Mouse (Mus musculus): ENCODE measurements at regions not wholly inside any gene's neighbourhood (a gene's known extent, or its start where the extent isn't known, plus 50 kb on each side); places are given as distances from the start of the nearest gene placed in this dataset.
A peak's percentile ranks its signal among the peaks of the same experiment; 100 is the strongest.
"Not testable (repeated sequence)": the region's sequence is repeated elsewhere in the genome, so short reads cannot be mapped to it uniquely, and the experiment has no call there.

DNA sequence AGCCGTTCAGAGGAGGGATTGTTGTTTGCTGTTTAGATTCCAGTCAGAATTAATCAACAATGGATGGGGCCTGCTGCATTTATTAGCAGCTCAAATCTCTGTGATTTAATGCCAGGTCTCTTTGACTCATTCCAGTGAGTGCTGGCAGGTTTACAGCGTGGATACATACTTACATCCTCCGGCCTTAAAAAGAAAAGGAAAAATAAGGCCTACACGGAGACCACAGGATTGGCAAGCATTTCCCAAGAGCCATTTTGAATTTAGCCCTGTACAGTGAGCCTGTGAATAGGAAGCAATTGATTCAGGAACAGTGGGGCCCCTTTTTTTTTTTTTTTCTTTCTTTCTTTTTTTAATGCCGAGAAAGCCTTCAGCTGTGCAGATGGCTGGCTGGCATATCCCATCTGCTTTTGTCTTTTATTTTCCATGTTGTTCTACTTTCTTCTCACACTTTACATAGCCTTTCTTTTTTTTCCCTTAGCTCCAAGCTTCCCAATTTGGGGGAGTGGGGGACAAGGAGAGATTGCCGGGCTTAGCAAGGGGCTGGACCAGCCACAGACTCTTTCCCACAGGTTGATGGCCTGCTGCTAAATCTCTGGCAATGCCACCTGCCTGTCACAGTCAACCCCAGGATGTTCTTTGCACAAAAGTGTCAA, 92.6 kb upstream of the Gm5148 start:
- DNase-seq, result no peak

DNA sequence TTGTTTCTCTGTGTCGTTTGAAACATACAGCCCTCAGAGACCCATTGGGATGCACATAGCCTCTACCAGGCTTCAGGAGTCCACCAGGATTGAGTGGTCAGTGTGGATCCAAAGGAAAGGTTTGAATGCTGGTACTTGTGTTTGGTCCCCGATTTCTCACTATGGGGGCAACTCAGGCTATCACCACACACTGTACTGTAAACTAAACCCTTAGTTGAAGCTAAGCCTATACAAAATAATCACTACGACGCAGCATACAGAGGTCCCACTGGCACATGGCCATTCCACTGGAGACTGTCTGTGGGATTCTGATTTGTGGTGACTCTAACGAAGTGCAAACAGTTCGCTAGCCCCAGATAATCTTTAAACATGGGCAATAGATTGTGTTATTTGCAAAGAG, 91.5 kb upstream of the Gm5148 start:
- DNase-seq, result no peak

DNA sequence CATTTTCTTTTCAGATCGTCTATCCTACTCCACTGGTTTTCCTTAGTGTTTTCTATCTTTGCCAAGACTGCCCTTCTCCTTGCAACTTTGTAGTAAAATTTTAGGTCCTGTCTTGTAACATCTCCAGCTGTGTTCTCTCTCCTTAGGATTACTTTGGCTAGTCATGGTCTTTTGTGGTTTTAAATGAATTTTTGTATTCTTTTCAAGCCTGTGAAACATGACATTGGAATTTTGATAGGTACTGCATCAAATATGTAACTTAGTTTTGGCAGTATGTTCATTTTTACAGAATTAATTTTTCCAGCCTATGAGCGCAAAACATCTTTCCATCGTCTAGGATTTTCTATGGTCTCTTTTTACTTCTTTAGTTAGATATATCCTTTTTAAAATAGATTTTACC, 88.6 kb upstream of the Gm5148 start:
- no peak for DNase-seq

DNA sequence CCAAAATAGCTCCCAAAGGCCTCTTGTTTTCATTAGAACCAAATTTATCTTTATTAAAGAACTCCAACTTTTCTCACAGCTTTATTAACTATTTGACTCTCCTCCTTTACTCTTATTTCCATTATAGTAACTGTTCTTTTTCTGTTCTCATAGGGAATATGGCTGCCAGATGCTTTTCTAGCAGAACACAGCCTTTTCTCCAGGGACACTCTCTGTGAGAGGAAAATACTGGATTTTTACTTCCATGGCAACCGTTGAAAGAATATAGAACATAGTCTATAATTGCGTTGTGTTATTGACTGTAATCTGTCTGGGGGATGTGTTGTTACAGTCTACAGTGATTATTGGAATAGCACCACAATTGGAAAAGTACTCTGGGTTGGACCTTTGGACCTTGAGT, 87.1 kb upstream of the Gm5148 start:
- DNase-seq, result no peak

DNA sequence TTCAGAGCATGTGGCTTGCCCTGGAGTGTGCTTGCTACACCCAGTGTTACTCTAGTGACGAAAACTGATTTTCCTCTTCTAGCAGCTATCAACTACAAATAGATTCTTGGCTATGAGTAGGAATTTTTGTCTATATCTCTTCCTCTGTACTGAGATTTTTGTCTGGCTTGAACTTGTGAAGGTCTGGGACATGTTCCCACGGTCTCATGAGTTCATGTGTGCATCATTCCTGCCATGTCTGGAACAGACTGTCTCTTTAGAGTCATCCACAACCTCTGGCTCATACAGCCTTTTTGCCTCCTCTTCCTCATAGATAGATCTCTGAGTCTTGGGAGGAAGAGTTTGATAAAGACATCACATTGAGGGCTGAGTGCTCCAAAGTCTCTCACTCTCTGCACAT, 86.5 kb upstream of the Gm5148 start:
- no peak for DNase-seq

DNA sequence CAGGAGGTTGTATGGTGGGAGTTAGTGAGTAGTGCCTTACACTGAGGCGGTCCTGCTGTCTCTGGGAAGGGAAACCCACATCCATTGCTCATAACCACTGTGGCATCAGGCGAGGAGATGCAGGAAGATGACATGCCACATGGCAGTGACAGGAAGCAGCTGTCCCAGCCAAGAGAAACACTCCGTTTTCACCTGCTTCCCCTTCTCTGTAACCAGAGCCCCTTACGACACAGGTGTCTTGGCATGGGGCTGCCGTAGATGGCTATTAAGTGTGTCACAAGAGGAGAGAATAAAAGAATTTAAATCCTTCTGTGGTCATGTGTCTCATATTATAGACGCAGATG, 81.5 kb upstream of the Gm5148 start:
- DNase-seq, result no peak

DNA sequence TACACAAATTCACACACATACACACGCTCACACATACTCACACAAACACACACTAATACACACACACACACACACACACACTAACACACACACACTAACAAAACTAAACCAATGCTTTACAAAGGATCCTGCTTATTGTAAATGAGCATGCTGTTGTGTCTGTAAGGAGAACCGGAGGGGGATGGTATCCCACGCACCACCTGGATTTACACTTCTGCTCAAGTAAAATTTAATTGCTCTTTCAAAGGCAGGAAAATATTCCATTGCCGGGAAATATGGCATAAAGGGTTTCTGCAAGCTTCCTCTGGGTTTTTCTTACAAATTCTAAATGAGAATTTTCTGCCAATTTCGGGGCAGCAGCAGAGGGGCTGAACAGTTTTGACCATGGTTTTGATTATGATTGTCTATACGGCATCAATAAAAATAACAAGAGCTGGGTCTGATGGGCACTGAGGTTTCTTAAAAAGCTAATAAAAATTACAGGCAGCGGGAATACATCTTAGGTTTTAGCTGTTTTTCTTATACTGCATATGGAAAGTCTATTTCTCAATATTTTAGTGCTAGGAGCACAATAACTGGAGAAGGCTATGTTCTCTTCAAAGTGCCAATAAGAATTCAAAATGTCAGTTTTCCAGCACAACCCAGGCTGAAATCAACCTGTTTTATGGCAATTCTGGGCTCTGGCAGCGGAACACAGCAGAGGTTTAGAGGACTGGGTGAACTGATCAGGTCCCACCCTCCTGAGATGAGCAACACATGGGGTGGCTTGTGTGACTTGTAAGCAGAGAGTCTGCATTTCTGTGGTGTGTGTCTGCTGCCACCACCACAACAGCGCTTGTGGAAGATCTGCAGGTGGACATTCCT, 80.9 kb upstream of the Gm5148 start:
- DNase-seq, result no peak

DNA sequence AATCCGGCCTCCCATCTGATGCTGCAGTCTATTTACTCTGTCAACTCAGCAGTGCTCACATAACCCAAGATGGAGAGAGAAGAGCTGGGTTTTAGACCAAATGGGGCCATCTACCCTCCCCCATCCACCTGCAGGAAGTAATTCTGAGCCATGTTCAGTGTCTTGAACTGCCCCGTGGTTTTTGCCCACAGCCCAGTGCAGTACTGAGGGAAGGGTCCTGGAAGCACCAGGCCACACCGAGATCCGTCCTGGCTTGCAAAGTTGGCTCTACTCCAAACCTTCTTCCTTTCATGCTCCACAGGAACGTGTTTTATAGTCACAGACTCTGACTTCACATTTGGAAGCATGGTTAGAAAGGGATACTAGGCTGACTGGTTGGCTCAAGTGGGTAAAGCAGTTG, 80.0 kb upstream of the Gm5148 start:
- peak; percentile 23 for DNase-seq

DNA sequence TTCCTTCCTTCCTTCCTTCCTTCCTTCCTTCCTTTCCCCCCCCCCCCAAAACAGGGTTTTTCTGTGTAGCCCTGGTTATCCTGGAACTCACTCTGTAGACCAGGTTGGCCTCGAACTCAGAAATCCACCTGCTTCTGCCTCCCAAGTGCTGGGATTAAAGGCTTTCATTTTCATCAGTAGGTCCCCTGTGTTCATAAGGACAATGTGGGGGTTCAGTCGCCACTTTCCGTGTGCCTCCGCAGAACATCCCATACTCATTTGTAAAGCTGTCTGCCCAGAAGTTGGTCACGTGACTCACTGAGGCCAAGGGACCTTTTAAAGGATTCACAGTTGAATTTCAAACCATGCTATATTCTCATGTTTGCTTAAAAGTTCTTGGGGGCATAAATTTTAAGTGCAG, 79.5 kb upstream of the Gm5148 start:
- not testable (repeated sequence) for DNase-seq

DNA sequence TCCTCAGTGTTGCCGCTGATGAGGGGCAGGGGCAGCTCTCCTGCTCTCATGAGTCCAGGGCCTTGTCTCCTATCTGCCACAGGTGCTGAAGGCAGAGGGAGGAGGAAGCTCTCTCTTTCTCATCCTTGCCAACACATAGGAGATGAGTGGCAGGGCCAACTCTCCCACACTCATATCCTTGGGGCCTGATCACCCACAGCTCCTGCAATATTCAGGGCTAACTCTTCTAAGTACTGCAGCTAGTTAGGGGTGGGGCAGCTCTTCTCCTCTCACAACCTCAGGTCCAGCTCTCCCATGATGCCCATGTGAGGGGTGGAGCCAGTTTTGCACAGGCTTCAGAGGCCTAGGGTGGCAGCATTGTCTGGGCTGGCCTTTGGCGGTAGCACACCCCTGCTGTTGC, 77.3 kb upstream of the Gm5148 start:
- DNase-seq, result no peak

DNA sequence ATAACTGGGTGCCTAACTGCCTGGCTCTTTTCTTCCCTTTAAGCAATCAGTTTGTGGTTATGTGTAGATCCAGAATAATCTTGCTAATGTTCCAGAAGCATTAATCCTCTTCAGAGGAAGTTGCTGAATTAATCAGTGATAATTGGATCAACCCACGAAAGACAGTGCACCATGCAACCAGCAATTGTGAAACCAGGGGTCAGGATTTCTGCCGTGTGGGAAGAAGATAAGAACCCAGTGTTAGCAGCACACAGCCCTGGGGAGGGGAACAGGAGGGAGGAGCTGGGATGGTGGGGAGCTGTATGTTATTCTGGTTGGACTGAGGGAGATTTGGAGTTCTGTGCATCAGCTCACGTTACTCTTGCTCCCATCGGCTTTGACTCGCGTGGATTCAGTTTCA, 75.5 kb upstream of the Gm5148 start:
- DNase-seq, result no peak

DNA sequence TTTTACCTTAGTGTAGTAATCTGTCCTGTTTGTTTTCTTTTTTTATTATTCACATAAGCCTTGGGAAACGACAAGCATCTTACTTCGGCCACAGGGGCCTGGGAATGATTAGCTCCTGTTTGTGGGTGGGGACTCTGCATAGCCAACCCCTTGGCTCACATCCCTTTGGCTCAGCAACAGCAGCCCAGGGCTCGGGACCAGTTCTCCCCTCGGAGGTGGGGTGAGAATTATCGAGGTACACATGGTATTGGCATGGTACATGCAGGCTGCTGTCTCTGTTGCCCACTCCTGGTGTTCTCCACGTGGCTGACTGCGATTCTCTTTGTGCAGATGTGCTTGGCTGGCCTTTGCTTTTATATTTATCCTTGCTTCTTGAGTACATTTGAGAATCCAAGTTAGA, 65.4 kb upstream of the Gm5148 start:
- DNase-seq, result no peak

DNA sequence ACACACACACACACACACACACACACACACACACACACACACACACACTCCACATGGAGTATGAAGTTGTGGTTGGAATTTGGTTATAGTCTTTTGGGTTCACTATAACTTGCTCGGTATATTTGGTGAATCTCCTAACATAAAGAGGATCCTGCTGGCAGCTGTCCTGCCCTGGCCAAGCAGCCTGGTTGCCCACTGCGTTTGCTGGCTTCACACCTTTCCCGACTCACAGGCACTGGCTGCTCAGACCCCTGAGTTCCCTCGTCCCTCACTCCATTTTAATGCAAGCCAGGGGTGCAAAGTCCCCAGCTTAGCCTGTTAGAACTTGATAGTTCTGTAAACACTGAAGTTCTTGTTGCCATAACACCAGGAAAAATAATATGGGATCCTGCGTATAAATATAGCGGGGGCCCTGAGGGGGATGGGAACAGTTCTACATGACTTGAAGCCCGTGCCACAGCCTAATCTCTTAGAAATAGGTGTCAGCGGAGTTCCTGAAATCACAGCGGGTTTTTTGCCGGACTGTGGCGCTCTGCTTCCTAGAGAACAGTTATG, 64.9 kb upstream of the Gm5148 start:
- no peak for DNase-seq

DNA sequence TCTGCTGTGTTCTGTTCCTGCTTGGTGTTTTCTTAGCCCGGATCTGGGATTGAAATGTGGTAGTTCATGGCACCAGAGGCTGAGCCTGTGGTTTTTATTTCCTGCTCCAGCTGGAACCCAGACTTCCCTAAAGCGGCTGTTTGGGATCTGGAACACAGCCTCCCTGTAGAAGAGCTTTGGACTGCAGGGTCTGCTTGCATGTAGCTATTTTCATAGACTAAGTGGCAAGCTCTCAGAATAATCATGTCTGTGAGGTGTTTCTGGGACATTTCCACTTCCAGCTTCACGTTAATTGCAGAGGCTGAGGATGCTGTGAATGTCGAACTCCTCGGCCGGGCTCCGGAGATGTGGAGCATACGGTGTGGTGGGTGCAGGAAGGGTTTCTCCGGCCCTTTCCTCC, 64.1 kb upstream of the Gm5148 start:
- peak; percentile 51 for DNase-seq

DNA sequence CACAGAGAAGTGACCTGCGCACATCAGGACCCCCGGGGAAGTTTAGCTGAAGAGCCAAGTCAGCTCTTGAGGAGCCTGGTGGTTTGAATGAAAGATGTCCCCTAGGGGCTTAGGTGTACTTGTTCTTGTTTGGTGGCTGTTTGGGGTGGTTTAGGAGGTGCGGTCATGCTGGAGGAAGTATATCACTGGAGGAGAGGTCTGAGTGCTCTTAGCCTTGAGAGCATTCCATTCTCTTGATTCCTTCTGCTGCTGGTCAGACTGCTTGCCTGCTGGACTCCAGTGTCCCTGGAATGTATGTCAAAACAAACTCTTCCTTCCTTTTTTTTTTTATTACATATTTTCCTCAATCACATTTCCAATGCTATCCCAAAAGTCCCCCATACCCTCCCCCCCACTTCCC, 62.5 kb upstream of the Gm5148 start:
- no peak for DNase-seq

DNA sequence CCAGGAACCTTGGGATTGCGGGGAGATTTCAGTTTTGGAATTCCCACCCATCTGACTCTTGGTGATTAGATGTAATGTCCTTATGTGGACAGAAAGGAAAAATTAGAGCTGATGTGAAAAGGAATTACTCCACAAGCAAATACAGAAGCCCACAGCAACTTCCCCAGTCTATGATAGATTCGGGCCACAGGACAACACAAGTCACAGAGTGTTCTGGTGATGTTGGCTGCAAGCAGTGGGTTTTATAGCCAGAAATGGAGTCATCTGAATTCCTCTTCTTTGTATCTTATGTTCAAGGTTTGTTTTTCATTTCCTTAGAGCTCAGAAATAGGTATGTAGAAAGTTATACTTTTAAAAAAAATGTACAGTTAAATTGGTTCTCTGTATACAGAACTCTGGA, 56.8 kb upstream of the Gm5148 start:
- no peak for DNase-seq

DNA sequence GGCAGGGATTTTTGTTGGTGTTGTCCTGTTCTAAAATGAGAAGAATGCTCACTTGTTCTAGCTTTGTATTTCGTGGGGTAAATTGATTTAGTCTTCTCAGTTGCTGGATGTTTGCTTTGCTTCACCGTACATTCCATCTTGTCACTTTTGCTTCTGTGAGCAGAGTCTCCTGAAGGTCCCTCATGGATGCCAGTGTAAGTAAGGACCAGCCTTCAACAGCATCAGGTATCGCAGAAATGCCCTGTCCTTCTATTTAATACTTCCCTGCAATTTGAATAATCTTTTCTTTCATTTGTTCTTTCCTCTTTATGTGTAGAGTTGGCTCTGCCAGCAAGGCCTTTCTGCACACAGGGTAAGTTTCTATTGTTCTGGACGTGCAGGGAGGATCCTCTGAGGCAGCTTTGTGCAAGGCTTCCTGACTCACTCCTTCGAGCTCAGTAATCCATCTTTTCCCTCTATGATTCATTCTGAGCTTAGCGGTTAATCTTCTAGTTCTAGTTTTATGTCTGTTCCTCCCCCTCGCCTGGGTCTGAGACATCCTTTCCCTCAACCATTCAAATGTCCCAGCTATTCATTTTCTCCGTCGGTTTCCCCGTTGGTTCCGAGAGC, 55.7 kb upstream of the Gm5148 start:
- no peak for DNase-seq

DNA sequence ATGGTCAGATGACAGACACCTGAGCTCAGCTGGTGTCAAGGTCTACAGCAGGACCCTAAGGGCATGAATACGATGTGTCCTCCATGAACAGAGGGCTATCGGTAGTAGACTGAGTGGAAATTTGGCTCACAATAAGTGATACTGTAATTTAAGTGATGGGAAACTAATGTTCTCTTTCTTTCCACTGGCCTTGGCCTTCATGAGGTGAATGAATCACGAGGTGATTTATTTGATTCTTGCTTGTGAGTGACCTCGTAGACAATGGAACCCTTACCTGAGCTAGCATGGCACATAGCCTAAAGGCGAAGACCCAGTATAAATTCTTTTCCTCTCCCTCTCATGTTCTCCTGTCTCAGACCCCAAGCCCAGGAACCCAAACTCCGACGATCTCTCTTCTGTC, 54.1 kb upstream of the Gm5148 start:
- DNase-seq, result no peak

DNA sequence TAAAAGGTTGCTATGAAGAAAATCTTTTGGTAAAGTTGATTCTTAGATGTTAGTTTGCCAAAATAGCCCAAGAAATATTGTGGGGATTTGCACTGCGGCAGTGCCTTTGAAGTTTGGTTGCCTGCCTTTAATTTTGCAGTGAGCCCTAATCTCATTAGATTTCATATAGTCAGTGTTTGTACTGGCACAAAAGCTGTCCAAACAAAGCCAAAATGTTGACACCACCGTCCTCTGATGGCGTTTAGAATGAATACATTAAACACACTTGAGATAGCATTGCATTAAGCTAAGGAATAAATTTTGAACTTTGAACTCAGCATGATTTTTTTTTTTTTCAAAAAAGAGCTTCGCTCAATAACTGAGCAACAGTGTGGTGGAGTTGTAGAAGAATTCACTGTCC, 51.9 kb upstream of the Gm5148 start:
- DNase-seq, result no peak
